Mouse (Mus musculus) bone marrow, adult 2 months (tissue): ENCODE results near the gene Bfsp2. TPM values are rescaled to one million over a fixed set of nuclear protein-coding genes. Genes with fewer than 3 reads are reported as not detected.
A peak's percentile ranks its signal among the peaks of the same experiment; 100 is the strongest.

Source experiments
- H3K27ac ChIP-seq: fragments of 200-500 bp; 2 replicates; pipeline ENCODE4 v1.5.1; 2012; ENCODE audit warnings: low read depth, mild to moderate bottlenecking, control low read depth, inconsistent platforms, low read length; ENCODE audit not compliant: control insufficient read depth, poor library complexity, insufficient read depth
- H3K4me1 ChIP-seq: fragments of 200-500 bp; 2 replicates; pipeline ENCODE4 v1.6.1; 2011; ENCODE audit warnings: low read length; ENCODE audit not compliant: control insufficient read depth, insufficient read depth
- H3K4me3 ChIP-seq: fragments of 200-500 bp; replicated peaks from 2 replicates; pipeline ENCODE3; 2011; ENCODE audit warnings: mild to moderate bottlenecking, low read depth, low read length, control low read depth; ENCODE audit not compliant: control insufficient read depth
- CTCF ChIP-seq: fragments of 200-500 bp; IDR thresholded peaks from 2 replicates; pipeline ENCODE4 v1.5.1; 2011; ENCODE audit warnings: low read length, control low read depth; ENCODE audit not compliant: control insufficient read depth, insufficient read depth
- POLR2A ChIP-seq: fragments of 200-500 bp; IDR thresholded peaks from 2 replicates; pipeline ENCODE4 v1.6.1; 2011; ENCODE audit warnings: low read depth, mild to moderate bottlenecking, control low read depth, low read length, borderline replicate concordance; ENCODE audit not compliant: control insufficient read depth
- WGBS: fragments of 180-500 bp; shearing (Covaris S2); methylation state at CpG from one replicate; pipeline ENCODE4 v1.1.7; 2018; 5-methylcytosine and 5-hydroxymethylcytosine counted together
- polyA plus RNA-seq: library from polyadenylated mRNA; stranded (reverse); fragments of >200 nt; gene quantifications from 2 replicates; pipeline ENCODE4 v1.2.4, GENCODE M21; 2011; ENCODE audit warnings: low replicate concordance; ENCODE audit not compliant: missing spikeins, insufficient read depth, insufficient read length

Gene Bfsp2
- polyA plus RNA-seq, 1 experiment = 11.3 TPM

- Histone ChIP-seq H3K27ac (no peak overlapping the region), H3K4me3 (no peak overlapping the region), H3K4me1 (no peaks in the 10 kb centered on the region)
- TF ChIP-seq POLR2A (no peak), CTCF (no peak)
- 76% methylated on average over 1 of the region's 1 CpGs for WGBS
Observed at GRCm38 (mm10) chr9:103504646-103505045, 24.4 kb upstream of the Bfsp2 start.

- 47% methylated on average over 3 of the region's 3 CpGs for WGBS
- H3K4me3 ChIP-seq = no peak overlapping the region
- H3K27ac ChIP-seq = no peak overlapping the region
- no peaks in the 10 kb centered on the region for H3K4me1 ChIP-seq
- no peak for TF ChIP-seq POLR2A
Observed at GRCm38 (mm10) chr9:103503586-103504298, 23.5 kb upstream of the Bfsp2 start.

DNA sequence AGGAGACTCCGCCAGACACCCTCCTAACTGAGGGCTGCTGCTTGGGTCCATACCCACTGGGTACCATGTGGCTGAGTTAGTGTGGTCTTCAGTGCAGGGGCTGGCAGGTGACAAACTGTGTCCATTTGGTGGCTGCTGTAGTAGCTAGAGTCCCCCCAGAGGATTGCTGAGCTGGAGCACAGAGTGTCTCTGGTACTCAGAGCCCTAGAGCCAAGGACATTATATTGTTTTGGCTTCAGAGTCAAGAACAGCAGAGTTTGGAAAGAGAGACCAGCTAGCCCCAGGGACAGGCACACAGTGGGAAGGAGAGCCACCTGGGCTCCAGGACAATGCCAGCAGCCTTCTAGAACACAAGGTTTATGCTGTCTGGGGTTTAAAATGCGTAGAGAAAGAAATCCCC is 22.4 kb upstream of the Bfsp2 start:
- no peaks in the 10 kb centered on the region for H3K4me1 ChIP-seq
- H3K27ac ChIP-seq = no peak overlapping the region
- TF ChIP-seq CTCF = no peak
- TF ChIP-seq POLR2A = no peak
- WGBS = 78% methylated on average over 2 of the region's 2 CpGs
- no peak overlapping the region for H3K4me3 ChIP-seq

GRCm38 (mm10) chr9:103501861-103502364 is 21.7 kb upstream of the Bfsp2 start:
- 36% methylated on average over 14 of the region's 14 CpGs for WGBS
- Histone ChIP-seq H3K4me1 (no peaks in the 10 kb centered on the region), H3K4me3 (no peak overlapping the region), H3K27ac (no peak overlapping the region)
- no peak for TF ChIP-seq POLR2A
- no peak for TF ChIP-seq CTCF

GRCm38 (mm10) chr9:103499366-103499765 is 19.1 kb upstream of the Bfsp2 start:
- WGBS = 69% methylated on average over 18 of the region's 18 CpGs
- H3K4me1 ChIP-seq = no peaks in the 10 kb centered on the region
- H3K4me3 ChIP-seq = no peak overlapping the region
- no peak for TF ChIP-seq CTCF
- no peak for TF ChIP-seq POLR2A
- H3K27ac ChIP-seq = no peak overlapping the region

GRCm38 (mm10) chr9:103498699-103499098 is 18.5 kb upstream of the Bfsp2 start:
- Histone ChIP-seq H3K4me3 (no peak overlapping the region), H3K27ac (no peak overlapping the region), H3K4me1 (no peaks in the 10 kb centered on the region)
- TF ChIP-seq CTCF = no peak
- TF ChIP-seq POLR2A = no peak
- 7% methylated on average over 8 of the region's 8 CpGs for WGBS

DNA sequence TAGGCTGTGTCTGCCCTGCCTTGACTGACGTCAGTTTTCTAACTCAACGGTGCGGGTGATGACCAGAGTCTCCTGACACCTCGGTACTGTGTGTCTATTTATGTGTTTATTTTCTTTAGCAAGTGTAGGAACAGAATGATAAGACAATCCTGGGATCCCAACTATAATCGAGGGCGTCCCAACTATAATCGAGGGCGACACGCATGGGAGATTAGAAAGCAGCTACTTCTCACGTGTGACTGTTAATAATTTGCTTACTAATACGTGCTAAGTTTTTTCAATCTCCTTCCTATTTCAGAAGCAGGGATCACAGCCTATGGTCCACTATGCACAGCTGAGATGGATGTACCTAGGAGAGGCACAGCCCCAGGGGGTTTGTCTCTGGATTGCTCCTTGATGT is 15.2 kb upstream of the Bfsp2 start:
- Histone ChIP-seq H3K4me3 (no peak overlapping the region), H3K4me1 (no peaks in the 10 kb centered on the region), H3K27ac (no peak overlapping the region)
- TF ChIP-seq POLR2A (no peak), CTCF (no peak)
- 80% methylated on average over 11 of the region's 11 CpGs for WGBS

- H3K4me3 ChIP-seq = no peak overlapping the region
- peak; percentile 88 for TF ChIP-seq CTCF
- no peak for TF ChIP-seq POLR2A
- peaks cover 2% of the 10 kb centered on the region; the same call in 1 of the 2 replicates for H3K4me1 ChIP-seq
- no peak overlapping the region for H3K27ac ChIP-seq
- WGBS = 53% methylated on average over 7 of the region's 7 CpGs
Observed at GRCm38 (mm10) chr9:103494346-103495020, 14.3 kb upstream of the Bfsp2 start.

GRCm38 (mm10) chr9:103491985-103492384 is 11.8 kb upstream of the Bfsp2 start:
- 73% methylated on average over 8 of the region's 8 CpGs for WGBS
- TF ChIP-seq POLR2A = no peak
- no peak for TF ChIP-seq CTCF
- Histone ChIP-seq H3K27ac (no peak overlapping the region), H3K4me1 (peaks cover 6% of the 10 kb centered on the region; the same call in 1 of the 2 replicates), H3K4me3 (no peak overlapping the region)
